Mouse (Mus musculus) cerebellum, adult 2 months (tissue): ENCODE measurements around the gene Hivep2.

Experiments
- CTCF ChIP-seq: fragments of 200-500 bp; IDR thresholded peaks from 2 replicates; pipeline ENCODE4 v1.5.1; 2011; ENCODE audit warnings: low read depth, mild to moderate bottlenecking, control low read depth, low read length, moderate library complexity, borderline replicate concordance; ENCODE audit not compliant: insufficient read depth
- POLR2A ChIP-seq: fragments of 200-500 bp; IDR thresholded peaks from 2 replicates; pipeline ENCODE4 v1.6.1; 2011; ENCODE audit warnings: low read length, control low read depth, borderline replicate concordance; ENCODE audit not compliant: insufficient read depth

DNA sequence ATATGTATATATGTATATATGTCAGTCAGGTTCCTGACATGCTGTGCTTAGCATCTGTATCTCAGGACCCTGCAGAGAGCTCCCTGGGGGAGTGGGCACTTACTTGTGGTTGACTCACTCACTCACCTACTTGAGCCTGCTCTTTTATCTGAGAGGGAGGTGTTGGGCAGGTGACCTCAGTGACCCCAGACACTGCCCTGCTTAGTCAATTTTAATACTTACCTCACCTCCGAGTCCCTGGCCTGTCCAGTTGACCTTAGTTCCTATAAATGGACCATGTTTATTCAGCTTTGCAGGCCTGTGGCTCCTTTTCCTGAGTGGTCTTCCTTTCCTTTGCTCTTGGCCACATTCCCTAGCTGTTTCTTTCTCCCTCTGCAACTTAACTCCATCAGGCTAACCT is 61.9 kb downstream of the Hivep2 start:
- TF ChIP-seq POLR2A: no peak
- TF ChIP-seq CTCF: no peak
